Mouse (Mus musculus) urinary bladder, adult 18-20 months (tissue): ENCODE measurements at regions not wholly inside any gene's neighbourhood (a gene's known extent, or its start where the extent isn't known, plus 50 kb on each side); places are given as distances from the start of the nearest gene placed in this dataset.

Source experiments
- DNase-seq, 2 experiments: peaks; one replicate each; pipeline ENCODE4 v3.0.0; 2022; ENCODE audit warnings: low spot score in 2 of 2, mixed read lengths in 2 of 2

DNA sequence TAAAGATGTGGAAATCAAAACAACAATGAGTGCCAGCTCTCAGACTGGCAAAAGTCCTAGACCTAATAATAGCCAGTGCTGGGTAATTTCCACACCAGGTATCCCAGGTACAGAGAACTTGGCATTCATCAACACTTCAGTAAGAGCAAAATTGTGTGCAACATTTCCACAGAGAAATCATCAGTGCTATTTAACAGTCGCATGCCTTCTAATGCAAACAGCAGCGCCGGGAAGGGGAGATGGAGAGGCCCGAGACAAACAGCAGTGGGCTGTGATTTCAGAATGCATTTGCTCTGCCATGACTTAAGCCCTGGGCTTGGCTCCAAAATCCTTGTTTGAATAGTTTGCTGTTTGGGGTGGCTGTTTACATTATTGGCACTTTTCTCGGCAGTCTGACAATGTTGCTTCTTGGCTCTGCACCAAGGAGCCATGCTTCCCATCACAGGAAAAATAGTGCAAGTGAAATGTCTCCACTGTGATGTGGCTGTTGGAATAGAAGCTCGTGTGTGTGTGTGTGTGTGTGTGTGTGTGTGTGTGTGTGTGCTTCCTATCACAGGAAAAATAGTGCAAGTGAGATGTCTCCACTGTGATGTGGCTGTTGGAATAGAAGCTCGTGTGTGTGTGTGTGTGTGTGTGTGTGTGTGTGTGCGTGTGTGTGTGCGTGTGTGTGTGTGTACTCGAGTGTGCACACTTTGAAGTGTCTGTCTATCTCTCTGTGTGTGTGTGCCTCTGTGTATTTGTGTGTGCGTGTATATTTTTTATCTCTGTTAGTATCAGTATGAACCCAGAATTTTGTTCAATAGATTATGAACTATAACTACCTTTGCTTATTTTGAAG, 190.1 kb upstream of the Cdyl start:
- DNase-seq: peak in 1 of 2 experiments; percentile 18

DNA sequence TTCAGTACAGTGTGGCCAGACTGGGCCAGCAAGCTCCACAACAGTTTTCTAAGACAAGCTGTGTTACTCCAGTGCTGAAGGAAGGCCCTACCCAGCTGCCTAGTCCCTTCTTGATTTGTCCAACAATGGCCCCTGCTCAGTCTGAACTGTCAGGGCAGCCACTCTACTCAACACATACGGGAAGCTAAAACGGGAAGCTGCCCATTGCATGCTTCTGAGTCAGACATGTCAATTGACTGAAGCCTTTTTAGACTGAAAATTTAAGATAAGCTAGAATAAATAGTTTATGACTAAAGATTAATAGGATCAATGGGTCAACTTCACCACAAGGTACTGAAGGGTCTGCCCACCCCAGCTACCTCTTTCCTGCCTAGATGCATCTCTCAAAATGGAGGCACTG, 181.4 kb upstream of the Cdyl start:
- DNase-seq: no peak

DNA sequence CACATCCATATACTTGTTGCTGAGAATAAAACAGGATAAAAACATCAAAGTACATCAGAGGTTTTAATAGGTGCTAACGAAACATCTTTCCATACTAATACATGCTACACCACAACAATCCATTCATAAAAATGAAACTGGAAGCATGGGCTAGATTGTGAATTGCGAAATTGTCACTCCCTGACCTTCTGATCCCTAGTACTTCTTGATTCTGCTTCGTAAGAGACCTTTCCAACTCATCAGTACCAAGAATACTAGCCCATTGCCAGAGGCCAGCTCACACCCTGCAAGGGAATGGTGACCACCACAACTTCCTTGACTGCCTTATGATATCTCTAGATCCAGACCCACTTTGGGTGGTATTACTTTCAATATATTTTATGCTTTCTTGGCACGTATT, 177.3 kb upstream of the Cdyl start:
- DNase-seq: no peak

DNA sequence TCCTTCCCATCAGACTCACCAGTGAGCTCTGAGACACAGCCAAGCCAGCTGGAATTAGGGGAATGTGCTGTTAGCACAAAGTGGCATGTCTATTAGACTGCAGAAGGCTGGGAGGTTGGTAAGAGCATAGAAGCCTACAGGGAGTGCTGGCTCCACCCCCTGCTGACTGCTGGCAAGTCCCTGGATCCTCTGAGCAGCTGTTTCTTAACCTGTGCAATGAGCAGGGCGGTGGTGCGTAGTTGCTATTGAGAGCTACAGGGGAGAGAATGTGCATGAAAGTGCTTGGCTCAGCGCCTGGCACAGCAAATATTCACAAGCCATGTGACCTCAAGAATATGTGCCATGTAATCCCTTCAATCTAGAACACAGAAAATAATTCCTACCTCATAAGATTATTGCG, 173.5 kb upstream of the Cdyl start:
- DNase-seq: no peak

DNA sequence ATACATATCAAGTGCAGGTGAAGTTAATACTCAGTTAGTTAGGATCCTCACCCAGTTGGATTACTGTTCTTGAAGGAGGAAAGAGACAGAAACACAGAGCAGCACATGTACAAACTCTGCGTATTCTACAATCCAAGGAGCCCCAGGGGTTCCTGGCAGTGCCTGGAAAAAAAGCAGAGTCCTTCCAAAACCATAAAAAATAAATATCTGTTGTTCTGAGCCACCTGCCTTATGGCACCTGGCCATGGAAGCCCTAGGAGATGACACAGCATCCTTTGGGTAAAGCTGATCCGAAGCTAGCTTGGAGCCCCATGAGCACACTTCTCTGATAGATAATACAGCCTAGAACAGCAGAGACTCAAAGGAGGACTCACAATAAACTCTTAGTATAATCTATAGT, 159.9 kb upstream of the Cdyl start:
- DNase-seq: no peak

DNA sequence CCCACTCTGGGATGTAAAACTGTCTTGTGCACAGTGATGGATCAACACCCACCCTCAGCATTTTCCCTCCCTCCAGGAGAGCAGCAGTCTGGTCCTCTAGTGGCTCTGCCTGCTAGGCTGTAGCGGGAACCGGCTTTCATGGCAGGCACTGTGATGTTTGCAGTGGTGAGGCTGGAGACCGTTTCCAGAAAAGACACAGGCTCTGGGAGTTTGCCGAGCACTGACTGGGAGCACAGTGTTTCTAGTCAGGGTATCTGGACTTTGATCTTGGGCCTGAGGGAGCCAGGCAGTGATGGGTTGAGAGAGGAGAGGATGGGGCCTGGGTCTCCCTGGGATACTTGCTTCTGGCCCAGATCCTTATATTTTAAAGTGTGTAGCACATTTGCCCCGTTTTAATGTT, 158.7 kb upstream of the Cdyl start:
- no peak for DNase-seq

DNA sequence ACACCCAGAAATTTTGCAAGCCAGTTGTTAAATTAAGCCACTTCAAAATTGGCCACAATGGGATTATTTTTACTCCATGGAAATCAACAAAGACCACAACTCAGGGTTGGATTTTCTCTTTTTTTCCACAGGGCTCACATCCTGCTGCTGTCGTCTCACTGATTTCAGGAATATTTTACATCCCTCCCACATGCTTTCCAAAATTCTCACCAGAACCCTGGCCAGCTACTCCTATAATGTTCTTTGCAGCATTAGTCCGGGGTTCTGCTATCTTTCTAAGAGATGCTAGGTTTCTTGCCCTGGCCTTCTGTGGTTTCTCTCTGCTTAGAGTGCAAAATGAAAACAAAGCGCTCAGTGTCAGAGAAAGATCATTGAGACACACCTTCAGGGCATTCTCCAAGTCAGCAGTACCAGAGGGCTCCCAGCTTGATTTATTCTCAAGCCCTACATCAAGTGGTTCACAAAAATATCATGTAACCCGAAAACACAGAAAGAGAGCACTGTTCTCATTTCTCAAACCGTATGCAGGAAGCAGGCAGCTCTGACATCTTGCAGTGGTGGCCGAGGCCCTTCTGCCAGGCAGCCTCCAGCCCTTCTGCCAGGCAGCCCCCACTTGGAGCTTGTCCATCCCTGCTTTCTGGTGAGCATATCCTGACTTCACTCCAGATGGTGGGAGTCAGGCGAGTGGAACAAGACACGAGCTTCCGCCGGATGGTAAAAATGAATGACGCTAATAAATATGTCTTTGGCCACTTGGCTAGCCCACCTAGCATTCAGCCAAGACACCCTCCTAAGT, 158.1 kb upstream of the Cdyl start:
- peak in 1 of 2 experiments; percentile 13 for DNase-seq

DNA sequence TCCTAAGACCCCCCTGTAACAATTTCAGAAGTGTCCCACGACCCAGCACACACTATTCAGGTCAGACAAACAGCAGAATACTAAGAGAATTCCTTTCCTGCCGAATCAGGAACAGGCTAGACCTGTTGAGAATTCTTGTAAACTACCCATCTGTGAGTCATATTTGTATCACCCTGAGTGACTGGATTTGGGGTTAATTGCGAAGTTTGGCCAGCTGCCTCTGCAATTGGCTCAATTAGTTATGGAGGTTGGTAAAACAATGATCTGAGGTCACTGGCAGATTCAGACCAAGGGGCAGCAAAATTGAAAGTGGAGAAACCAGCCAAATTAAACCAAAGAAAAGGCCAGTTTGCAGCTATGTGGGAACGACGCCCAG, 157.5 kb upstream of the Cdyl start:
- DNase-seq: peak; percentile 22 to 46

DNA sequence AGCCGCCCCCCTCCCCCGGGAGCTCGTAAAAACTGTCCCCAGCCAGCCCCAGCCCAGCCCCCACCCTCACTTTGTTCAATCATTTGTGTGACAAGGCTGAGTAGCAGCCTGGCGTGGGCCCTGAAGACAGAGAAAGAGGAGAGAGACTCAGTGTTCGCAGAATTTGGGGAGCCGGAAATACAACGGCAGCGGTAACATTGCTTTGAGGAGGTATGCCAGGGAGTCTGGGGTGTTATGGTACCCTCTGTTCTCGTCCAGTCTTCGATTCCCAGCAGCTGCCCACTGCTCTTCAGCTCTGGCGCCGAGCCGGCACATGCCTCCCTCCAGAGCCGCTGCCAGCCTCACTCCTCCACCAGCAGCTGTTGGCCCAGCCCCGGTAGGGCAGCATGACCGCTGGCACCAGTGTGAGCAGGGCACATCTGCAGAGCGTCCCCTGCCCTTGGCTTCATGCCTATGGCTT, 156.2 kb upstream of the Cdyl start:
- DNase-seq: no peak

DNA sequence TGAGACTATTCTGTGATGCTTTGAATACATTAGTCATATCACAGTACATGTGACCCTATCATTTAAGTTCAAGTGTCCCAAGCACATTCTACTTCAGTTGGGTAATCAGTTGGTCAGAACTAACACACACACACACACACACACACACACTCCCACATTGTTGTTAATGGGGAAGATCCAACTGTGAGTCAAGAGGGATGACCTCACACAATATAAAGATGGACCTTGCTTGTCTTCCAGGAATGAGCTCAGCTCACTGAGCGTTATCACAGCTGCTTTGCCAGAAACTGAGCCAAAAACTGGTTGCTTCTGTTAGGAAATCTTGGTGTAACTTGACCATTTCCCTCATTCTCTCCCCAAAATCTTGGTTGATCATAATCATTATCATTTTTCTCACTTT, 152.4 kb upstream of the Cdyl start:
- peak in 1 of 2 experiments; percentile 20 for DNase-seq

DNA sequence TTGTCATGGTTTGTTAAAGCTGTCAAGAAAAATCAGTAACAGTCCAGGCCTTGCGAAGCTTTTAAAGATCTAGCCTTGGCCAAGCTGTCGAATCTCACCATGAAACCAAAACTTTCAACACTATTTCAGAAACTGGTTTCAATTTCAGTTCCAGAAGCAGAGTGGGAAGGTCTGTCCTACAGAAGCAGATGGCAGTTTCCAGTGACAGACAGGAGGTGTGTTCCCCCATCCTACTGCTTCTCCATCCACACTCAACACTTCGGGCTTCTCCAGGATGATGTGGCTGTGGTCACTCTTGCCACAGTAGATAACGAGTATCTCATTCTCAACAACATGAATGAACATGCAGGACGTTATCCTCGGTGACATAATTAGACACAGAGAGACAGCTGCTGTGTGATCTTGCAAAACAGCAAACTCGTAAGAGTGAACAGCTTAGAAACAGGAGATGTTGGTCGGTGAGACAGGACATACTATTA, 147.6 kb upstream of the Cdyl start:
- DNase-seq: no peak

DNA sequence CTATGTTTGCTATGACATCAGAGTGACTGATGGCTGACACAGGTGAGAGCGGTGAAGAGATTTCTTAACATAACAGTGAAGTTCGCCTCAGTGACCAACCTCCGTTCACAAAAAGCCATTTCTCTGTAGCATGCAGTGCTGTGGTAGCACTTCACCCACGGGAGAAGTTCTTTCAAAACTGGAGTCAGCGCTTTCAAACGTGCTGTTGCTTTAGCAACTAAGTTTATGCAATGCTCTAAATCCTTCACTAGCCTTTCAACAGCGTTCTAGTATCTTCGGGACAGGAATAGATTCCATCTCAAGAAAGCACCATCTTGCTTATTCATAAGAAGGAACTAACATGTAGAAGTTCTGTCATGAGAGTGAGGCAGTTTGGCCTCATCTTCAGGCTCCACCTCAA, 146.5 kb upstream of the Cdyl start:
- no peak for DNase-seq

DNA sequence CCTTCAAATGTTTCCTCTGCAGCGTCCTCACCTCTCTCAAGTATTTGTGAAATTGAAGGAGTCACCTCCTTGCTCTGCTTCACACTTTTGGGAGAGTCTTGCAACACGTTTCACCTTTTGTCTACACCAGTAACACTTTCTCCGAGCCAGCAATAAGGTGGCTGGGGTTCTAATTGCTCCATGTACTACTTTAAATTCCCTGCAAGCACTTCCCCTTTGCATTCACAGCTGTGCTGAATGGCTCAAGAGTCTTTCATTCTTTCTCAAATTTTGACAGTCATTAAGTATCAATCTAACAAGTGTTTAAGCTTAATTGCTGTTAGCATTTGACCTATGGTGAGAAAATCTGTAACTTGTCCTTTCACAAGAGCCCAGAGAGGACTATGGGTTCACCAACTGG, 144.3 kb upstream of the Cdyl start:
- no peak for DNase-seq

DNA sequence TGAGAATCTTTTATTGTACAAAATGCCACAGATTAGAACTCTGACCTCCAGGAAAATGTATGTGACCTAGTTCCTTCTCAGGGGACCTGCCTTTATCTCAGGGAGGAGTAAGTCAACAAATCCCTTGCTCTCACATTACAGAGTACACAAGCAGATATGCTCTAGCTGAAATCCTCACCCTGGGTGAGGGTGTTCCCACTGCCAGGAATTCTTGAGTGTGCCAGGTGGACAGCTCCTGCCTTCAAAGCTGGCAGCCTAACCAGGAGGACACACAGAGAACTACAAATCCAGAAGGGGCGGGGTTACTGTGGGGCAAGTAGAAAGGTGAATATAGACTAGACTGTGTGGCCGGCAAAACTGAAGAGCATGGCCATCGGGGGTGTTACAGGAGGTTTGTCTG, 141.9 kb upstream of the Cdyl start:
- no peak for DNase-seq

DNA sequence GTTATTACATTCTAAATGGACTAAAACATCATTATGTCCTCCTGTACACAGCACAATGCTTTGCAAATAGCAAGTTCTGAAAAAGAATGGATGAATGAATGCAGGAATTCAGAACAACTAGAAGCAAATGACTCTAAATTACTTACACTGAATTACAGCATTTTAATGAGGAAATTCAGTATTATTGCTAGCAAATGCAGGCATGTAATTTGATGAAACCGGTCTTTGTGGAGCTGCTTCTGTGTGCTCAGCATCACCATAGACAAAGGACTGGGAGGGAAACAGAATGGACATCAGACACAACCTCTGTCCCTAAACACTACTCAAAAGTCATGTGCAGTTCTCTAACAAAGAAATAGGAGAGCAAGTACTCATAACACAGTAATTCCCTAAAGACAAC, 137.4 kb upstream of the Cdyl start:
- no peak for DNase-seq

DNA sequence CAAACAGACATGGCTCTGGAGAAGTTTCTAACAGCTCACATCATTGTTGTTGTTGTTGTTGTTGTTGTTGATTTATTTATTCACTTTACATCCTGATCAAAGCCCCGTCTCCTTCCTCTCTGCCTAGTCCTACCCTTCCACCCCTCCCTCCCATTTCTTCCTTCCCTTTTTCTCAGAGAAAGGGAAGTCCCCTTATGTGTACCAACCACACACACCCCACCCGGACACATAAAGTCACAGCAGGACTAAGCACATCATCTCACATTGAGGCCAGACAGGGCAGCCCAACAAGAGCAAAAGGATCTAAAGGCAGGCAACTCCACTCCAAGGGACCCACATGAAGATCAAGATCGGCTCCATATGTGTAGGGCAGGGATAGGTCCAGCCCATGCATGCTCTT, 130.1 kb upstream of the Cdyl start:
- DNase-seq: no peak

DNA sequence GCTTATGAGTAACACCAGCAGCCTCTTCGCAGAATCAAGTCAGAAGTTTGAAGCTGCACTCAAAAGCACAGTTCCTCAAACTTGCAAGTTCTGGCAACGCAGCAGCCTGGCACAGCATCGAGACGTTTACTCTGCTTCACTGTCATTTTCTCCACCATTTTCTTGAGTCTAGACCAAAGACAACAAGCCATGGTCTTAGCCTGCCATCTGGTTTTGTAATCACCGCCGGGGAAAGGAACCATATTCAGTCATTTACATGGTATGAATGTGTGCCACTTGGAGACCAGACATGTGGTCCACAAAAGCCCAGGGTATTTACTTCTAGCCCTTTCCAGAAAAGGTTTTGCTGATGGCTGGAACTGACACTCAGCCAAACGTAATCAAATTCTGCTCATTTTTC, 122.5 kb upstream of the Cdyl start:
- DNase-seq: no peak

DNA sequence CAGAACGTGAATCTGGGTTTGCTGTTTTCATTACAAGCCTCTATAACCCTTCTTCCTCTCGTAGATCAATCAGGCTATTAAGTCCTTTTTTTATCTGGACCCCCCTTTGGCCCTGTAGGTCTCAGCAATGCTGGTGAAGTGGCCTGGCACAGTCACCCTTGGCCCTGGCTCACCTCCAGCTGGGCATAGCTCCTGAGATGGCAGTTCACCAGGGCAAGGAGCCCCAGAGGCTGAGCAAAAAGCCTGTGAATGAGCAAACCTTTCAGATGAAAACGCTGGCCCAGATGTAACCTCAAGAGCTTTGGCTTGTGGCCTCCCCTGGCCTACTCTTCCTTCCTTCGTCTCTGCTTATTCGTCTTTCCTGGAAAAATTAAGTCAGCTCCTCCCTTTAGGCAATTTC, 121.7 kb upstream of the Cdyl start:
- DNase-seq: no peak

DNA sequence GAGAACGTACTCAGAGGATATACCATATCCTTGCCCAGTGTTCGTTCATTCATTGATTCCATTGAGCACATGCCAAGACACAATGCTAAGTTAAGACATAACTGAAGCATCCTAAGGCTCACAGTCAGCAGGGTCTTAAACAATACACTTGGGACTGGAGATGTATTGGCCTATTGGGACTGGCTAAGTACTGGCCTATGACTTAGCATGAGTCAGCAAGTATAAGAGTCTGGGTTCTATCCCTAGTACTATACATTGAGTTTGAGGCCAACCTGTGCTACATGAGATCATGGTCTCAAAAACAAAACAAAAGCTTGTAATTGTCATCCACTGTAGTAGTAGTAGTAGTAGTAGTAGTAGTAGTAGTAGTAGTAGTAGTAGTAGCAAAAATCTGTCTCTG, 119.2 kb upstream of the Cdyl start:
- DNase-seq: no peak

DNA sequence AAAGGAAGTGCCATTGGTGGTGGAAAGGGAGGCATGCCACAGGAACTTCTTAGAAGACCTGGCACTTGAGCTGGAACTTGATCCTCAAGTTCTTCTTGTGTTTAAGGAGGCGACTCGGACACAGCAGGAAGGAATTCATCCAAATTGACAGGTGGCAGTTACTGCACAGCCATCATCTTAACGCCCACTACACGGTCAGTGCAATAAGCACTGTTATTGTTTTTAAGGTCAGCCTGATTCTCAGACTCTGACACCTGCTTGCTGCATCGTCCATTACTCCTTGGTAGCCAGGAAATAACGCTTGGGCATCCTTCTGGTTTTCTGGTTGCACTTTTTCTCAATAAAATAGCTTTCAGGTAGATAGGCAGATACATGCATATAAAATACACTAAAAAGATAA, 118.6 kb upstream of the Cdyl start:
- no peak for DNase-seq

DNA sequence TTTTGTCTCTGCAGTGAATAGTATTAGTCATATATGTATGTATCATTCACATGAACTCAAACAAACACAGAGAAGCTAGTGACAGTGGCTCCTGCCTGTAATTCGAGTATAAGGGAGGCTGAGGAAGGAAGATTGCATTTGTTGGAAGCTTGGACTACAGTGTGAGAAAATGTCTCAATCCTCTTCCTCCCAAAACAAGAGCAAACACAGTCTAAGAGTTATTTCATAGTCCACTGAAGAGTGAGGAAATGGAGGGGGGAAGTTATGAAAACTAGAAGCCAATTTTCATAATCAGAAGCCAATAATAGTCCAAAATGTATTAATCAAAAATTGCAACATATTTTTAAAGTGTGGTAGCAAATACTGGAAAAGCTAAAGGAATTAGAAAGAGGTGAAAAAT, 95.6 kb upstream of the Cdyl start:
- DNase-seq: no peak

DNA sequence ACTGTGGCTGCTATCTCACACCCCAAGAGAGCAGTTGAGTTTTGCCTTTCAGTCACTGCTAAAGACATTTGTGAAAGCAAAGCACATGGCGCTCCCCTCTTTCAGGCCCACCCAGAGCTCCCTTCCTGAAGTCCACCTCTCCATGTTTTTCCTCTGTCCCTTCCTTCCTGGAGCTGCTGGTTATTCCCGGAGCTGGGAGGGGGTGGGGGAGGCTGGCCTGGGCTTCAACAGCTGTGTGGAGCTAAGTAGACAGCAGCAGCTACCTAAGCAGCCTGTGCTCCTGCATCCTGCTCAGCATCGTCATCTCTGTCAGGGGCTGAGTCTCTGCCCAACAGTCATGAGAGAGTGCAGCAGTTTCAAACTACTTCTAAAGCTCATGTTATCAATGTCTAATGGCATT, 78.0 kb upstream of the Cdyl start:
- DNase-seq: no peak

DNA sequence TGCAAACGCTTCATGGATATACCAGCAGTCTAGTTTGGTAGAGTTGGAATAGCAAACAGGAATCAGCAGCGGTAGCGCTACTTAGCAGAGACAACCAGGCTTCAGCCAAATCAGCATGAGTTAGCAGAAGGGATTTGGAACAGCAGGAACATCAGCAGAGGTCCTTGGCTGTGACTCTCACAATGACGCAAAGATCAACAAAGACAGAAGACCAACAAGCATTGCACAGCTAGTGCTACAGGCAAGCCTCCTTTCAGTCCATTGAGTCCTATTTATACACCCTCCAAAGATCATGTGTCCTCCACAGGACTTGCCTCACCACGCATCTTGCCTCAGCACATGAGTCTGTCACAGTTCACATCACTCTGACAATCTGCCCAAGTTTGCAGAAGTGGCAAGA, 61.6 kb upstream of the Cdyl start:
- no peak for DNase-seq
